Mouse (Mus musculus): ENCODE data around the gene Tph1.

The Tph1 gene

DNA sequence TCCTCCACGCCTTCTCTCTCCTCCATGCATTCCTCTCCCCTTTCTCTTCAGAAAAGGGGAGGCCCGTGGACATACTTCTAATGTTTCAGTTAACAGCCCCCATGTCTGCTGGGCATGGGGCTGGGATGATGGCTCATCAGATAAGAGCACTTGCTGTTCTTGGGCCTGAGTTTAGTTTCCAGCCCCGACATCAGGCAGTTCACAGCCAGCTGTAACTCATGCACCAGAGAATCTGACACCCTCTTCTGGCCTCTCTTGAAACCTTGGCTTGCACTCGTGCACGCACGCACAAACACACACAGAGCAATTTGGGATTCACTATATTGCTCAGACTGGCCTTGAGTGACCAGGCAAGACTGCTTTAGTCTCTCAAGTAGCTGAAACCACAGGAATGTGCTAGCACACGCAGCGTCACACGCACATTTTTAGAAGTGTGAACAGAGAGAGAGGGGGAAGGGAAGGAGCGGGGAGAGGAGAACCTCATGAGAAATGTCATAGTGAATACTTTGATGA, at the start of gene Tph1:
Gene Tph1, minus strand, starts transcription at position 378 of the 513 bp plus-strand sequence.
- WGBS: 62% methylated on average over 10 of the region's 10 CpGs

DNA sequence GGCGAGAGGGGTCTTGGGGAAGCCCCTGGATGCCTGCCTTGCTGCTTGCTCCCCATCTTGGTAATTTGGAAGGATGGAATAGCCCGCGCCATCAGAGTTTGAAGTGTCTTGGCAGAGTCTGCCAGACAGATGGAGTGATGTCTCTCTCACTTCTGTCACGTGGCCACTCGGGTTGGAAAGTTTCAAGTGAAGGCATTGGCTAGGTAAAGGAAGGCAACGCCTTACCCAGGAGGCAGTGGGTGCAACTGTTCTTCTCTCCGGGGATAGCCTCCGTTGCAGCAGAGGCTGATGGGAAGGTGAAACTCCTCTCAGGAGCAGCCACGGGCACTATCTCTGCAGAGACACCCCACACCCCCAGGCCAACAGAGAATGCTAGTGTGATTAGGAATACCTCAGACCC, 48.1 kb upstream of the Tph1 start:
- WGBS: 52% methylated on average over 9 of the region's 9 CpGs

DNA sequence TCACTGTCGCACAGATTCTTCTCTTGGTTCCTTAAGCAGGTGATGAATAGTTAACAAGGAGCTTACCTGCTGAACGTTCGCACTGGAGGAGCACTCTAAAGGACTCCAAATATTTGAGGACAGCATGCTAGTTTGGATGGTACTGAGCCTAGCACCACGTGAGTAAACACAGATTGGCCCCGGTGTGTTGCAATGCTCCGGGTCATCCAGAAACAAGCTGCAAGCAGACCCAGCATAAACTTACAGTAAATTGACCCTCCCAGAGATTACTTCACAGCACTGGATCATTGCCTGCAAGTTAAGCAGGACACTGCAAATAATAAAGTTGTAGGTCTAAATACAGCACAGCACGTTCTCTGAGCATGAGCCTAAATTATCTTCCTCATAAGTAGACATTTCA, 47.2 kb upstream of the Tph1 start:
- WGBS: 58% methylated on average over 7 of the region's 7 CpGs

DNA sequence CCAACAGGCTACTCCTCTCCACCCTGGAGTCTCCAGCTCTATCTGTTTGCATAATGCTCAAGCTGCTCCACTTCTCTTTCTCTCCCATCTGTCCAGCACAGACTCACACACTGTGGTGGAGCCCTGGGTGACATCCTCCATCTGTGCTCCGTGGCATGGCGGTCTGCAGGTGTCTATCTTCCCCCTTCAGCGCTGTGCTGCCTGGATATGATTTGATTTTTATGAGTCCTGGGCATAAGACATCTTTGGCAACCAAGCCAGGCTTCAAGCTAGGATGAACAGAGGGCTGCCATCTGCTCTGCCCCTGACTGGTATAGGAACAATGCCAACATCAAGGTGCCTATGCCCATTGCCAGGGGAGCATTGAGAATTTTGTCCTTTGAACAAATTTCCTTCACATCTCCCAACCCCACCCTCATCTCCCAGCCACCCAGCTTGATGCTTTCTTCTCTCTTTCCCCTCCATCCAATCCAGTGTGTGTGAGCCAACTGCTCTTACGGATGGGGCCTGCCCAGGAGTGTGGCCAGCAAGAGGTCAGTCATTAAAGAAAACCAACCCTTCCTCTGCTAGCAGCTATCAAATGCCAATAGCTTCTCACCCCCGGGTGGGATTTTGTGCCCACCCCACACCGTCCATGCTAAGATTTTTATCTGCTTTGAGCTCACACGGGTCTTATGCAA, 46.4 kb upstream of the Tph1 start:
- 67% methylated on average over 7 of the region's 7 CpGs for WGBS

DNA sequence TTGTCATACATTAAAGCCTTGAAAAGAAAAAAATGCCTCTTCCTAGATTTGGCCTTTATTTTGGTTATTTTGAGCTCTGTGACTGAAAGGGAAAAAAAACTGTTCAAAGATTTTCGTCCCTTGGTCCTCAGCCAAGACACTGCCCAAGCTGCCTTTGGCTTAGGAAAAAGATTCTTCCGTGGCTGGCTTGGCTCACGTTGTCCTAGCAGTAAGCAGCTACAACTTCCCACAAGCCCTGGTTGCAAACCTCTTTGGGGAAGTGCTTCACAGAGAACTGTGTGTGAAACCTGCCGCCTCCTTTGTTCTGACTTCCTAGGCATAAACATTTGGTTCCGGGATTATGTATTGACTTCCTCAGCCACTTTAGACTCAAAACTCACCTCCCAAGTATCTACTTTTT, 44.6 kb upstream of the Tph1 start:
- 20% methylated on average over 5 of the region's 5 CpGs for WGBS

DNA sequence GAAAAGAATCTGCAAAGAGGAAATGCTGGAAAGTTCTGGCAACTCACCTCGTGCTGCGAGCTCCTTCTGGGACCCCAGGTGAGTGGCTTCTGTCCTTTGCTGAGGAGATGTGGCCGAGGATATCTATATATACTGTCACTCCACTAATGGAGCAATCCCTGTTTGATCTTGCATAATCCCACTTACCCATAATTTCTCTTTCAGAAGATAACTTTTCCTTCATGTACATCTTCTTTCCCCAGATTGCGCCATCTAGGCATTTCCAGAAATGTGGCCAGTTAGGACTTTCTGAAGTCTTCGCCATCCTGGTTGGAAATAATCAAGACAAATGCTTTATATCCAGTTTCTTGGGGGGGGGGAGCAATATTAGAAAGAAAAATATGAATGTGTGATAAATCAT, 43.3 kb upstream of the Tph1 start, which contains the start of gene Saa3:
Gene Saa3, minus strand, starts transcription at position 101 of the 400 bp plus-strand sequence.
- WGBS: 92% methylated on average over 5 of the region's 5 CpGs

DNA sequence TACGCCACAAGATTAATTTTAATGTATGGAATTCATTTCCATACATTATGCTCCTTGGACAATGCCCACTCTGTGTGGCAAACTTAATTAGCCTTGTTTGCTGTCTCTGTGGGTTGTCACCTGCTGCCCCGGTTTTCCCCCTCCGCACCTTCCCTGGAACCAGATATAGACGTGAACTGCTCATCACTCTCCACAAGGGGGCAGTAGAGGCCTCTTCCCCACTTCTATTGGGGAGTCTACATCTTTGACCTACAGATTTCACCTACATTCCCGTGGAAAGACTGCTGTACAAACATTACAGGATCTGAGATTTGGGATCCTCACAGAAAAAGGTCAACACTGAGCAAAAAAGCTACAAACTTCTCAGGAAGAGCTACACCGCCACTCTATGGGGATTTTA, 42.2 kb upstream of the Tph1 start:
- WGBS: 25% methylated on average over 6 of the region's 6 CpGs

DNA sequence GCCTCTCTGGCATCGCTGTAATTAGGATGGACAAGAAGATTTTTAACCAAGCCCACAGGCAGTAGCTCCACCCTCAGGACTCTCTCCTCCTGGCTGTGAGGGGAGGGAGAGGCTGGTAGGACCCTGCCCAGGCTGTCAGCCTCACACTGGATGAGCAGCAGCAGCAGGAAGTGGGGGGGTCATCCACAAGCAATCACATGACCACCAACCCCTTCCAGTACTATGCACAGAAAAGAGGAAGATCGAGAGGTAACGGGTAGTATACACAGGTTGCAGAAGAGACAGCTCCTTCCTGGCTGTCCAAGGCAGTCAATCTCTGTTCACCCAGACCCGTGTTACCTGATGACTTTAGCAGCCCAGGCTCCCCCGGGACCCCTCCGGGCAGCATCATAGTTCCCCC, 39.9 kb upstream of the Tph1 start:
- WGBS: 69% methylated on average over 6 of the region's 6 CpGs

DNA sequence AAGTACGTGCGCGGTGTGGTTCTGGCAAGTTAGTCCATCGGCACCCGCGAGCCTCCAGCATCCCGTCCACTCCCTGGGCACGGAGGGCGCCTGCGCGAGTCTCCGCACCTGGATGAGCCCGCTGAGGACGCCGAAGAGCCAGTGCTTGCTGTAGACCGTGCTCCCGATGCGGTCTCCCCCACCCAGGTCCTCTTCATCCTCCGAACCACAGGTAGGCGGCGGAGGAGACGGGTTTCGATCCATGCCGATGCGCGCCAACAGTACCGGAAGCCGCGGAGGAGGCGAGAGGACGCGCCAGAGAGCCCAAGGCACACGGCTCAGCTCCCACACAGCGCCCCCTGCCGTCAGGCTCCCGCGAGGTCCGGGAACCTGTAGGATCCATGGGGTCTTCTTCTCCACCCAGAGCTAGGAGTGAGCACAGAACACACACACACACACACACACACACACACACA, 38.1 kb upstream of the Tph1 start, which contains the start of gene Saal1:
Gene Saal1, minus strand, starts transcription at position 291 of the 455 bp plus-strand sequence.
- under 1% methylated on average over 38 of the region's 38 CpGs for WGBS

DNA sequence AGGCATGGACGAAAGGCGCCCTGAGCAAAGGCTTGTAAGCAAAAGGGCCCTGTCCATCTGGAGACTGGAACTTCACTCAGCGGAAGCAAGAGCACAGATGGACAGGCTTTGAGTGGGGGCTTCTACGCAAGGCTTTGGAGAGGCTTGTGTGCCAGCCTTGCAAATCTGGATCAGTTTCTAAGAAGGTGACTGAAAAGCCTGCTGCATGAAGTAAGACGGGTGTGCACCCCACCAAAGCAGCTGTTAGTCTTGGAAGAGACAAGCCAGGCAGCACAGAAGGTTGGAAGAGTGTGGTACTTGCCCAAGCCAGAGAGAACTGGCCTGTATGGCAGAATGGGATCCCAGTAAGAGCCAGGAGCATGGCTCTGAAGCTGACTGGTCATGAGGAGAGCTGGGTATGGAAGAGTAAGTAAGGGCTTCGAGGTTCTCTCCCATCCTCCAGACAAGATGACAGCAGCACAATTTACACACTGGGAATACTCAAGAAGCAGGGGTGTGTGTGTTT, 28.2 kb upstream of the Tph1 start:
- 73% methylated on average over 6 of the region's 6 CpGs for WGBS

DNA sequence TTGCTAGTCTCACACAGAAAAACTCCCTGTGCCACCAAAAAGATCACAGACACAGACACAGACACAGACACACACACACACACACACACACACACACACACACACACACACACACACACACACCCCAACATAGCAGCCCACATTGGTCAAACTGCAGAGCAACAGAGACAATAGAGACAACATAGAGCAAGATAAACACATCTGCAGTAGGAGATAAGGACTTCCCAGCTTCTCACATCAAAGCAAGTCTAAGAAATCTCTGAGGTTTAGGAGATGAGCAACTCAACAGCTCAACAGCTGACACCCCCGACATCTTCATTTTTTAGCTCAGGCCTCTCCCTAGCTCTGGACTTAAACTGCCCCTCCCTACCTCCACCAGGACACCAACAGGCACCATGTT, 24.4 kb upstream of the Tph1 start:
- 87% methylated on average over 1 of the region's 1 CpGs for WGBS

DNA sequence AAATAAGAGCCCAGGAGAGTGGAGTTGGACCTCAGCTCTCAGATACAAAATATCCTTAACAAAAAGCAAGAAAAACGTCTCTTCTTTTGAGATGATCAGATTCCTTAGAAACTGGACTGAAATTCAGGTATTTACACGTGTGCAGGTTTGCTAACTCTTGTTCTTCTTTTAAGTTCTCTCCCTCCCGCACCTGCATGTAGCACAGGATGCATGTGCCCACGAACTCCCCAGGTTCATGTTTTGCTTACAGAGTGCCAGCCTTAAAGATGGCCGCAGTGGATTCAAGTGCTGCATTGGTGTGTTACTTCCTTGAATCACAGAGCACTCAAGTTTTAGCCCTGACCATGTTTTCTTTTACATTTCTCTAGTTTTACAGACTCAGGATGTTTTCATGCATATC, 14.5 kb upstream of the Tph1 start:
- whole genome bisulfite sequencing: 90% methylated on average over 5 of the region's 5 CpGs

DNA sequence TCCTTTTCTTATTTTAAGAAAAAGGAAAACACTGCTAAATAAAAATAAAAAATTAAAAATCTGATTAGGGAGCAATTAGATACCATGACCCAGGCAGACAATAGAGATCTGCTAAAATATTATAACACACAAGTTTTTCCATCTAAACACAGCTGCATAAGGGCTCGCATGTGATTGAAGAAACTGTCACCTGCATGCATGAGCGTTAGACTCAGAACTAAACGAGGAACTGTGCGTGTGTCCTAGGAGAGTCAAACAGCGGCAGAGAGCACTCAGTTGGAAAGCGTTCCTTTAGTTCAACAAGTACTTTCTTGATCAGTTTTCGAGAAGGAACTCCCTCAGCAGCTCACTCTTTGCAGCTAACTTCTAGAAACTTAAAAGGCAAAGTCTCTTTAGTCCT, 6.7 kb upstream of the Tph1 start:
- WGBS: 78% methylated on average over 7 of the region's 7 CpGs

DNA sequence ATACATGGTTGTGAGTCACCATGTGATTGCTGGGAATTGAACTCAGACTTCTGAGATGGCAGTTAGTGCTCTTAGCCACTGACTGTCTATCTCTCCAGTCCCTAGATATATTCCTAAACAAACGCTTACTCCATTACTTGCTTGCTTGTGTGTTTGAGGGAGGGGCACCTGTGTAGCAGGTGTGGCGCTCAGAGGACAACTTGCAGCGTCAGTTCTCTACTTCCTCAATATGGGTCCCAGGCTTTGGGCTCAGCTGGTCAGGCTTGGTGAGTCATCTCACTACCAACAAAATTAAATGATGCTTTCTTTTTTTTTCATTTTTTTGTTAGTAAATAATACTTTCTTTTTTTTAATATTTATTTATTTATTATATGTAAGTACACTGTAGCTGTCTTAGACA, 6.1 kb upstream of the Tph1 start:
- 90% methylated on average over 3 of the region's 3 CpGs for WGBS

DNA sequence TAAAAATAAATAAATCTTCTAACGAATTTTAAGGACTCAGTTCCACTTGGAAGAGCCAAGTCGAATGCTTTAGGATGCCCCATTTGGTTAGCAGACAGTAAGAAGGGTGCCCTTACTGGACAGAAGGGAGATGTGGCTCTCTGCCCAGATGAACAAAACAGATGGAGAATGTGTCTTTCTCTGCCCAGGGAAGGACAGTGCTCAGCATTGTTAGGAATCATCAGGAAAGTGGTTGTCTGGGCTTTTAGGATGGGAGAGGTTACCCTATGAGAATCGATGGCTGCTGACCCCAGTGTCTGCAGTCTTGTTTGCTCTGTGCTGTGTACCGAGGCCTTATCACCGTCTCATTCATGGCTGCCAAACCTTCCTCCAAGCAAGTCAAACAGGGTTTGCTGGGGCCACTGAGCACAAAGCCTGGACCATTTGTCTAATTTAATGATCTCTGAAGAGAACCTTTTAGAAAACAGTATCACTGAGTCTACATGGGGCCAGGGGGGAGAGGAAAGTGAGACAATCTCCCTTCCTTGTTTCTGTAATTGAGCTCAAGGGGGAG, 4.5 kb upstream of the Tph1 start:
- 60% methylated on average over 5 of the region's 5 CpGs for WGBS

DNA sequence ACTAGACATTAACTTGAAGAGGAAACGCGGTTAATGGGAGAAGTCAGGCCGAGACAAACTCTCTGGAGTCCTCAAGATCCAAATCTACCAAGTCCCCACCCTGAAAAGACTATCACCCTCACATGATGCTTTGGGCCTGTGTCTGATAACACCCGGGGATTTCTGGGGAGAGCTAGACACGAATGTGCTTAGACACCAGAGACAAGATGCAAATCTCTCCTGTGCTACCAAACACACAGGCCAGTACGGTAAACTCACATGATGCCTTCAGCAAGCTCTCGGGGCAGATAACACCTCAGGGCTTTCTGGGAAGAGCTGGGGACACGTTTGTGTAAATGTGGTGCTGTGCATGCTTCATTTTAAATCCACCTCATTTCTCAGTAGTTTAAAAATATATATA, 3.5 kb upstream of the Tph1 start:
- 88% methylated on average over 8 of the region's 8 CpGs for WGBS

DNA sequence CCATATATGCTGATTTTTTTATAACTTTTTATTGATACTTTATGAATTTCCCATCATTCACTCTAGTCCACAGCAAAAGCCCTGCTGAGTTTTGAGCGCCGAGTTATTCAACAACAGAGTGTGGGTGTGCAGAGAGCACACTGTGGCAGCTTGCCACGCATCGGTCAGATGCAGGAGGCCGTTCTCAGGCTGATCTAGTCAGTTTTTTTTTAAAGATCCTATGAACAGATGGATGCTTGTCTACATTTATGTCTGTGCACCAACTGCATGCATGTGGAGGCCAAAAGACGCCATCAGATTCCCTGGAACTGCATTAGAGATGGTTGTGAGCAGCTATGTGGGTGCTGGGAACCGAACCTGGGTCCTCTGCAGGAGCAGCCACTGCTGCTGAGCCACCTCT, 2.7 kb upstream of the Tph1 start:
- WGBS: 64% methylated on average over 7 of the region's 7 CpGs

DNA sequence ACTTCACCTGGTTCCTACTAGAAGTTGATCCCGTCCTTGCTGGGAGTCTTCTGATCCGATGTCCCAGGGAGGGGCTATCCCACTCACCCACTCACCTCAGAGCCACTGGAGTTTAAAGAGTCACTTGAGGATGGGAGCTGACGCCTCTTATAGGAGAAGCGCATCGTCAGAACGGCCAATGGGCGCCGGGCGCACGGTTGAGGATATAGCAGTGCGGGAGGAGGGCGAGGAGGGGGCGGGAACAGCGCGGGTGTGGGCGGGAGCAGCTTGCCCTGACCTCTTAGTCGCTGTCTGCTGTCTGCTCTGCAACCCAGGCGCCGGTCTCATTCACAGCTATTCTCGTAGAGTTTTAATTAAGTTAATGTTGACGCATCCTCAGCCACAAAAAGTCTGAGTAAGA, 5.1 kb downstream of the Tph1 start:
- 4% methylated on average over 21 of the region's 21 CpGs for WGBS

DNA sequence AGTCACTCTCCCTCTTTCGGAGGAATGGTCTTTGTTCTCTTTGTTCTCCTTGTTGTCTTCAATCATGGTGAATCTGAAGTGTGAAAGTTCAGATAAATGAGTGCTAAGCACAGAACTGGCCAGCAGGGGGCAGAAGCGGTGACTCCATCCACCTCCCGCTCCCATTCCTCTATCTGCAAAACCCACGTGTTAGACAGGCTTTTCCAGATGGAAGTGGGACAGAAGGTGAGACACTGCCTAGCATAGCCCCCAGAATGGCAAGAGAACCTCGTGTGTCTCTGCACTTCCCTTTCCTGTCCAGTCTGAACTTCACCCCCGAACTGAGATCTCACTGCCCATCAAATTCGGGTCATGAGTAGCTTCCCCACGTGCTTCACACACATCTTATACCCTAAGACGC, 7.1 kb downstream of the Tph1 start:
- WGBS: 44% methylated on average over 9 of the region's 9 CpGs

DNA sequence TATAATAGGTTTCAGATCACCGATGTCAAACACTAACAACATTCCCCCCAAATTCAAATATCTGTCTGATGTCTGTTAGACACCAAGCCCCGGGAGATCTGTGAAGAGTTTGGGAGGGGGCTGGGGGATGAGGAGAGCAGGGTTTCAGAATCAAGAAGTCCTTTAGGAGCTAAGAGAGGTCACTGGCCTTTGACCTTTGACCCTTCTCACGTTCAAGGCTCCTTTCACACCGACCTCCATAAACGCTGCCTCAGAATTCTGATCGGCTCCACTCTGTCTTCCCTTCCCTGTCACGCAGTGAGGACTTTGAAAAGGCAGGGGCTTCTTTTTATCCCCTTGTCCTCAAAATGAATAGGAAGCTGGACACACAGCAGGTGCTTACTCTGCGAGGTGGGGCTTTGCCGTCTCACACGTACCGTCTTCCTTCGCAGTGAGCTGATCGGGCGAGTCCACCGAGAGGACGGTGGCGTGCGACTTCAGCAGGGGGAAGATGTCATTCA, 10.7 kb downstream of the Tph1 start:
- WGBS: 48% methylated on average over 18 of the region's 18 CpGs

DNA sequence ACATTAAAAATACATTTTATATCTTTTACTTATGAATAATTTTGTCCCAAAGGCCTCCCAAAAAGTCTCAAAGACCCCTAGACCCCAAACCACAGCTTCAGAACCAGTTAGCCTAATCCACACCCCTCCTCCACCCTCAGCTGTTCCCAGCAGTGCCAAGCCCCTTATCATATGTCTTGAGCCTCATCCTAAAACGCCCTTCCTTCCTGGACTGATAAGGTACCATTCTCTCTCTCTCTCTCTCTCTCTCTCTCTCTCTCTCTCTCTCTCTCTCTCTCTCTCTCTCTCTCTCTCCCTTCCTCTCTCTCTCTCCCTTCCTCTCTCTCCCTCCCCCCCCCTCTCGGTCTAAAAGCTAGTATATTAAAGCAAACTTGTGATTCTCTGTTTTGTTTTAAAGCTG, 20.1 kb downstream of the Tph1 start:
- 49% methylated on average over 2 of the region's 2 CpGs for WGBS

DNA sequence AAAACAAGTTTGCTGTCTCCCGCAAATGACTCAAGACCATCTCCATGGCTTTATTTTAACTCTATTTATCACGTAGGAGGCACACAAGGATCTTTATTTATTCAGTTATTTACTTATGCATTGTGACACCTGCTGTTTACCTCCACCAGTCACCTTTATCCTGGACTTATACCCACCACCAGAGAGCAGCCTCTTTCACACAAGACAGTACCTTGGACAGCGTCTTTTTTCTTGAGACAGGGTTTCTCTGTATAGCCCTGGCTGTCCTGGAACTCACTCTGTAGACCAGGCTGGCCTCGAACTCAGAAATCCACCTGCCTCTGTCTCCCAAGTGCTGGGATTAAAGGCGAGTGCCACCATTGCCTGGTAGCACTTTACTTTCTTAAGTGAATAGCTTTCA, 22.1 kb downstream of the Tph1 start:
- 72% methylated on average over 5 of the region's 5 CpGs for WGBS

Measured in cerebral cortex, adult 2 months (tissue).